Mouse (Mus musculus) stomach, embryonic 14.5 days (tissue): ENCODE results near the gene Slc7a11. TPM values are rescaled to one million over a fixed set of nuclear protein-coding genes. Genes with fewer than 3 reads are reported as not detected.

Experiments used
- ATAC-seq: fragments of 200-750 bp; cut with Nextera tagmentation; 2 replicates; pipeline ENCODE4 v1.8.0; 2017; ENCODE audit warnings: low read depth, moderate TSS enrichment; ENCODE audit not compliant: insufficient number of reproducible peaks, insufficient read depth, low FRiP score
- H3K27ac ChIP-seq: fragments of 300-500 bp; sonication (generic); 2 replicates; pipeline ENCODE4 v1.5.1; 2014; ENCODE audit warnings: mild to moderate bottlenecking, low read length, moderate library complexity, mixed read lengths
- H3K27me3 ChIP-seq: fragments of 300-500 bp; sonication (generic); 2 replicates; pipeline ENCODE4 v1.6.1; 2014; ENCODE audit warnings: low read length, control low read depth, mixed read lengths; ENCODE audit not compliant: control insufficient read depth, insufficient read depth
- H3K36me3 ChIP-seq: fragments of 300-500 bp; sonication (generic); 2 replicates; pipeline ENCODE4 v1.6.1; 2014; ENCODE audit warnings: mild to moderate bottlenecking, control low read depth, low read length, moderate library complexity, mixed read lengths; ENCODE audit not compliant: control insufficient read depth, insufficient read depth
- H3K4me1 ChIP-seq: fragments of 300-500 bp; sonication (generic); 2 replicates; pipeline ENCODE4 v1.6.1; 2014; ENCODE audit warnings: low read length, control low read depth, mixed read lengths; ENCODE audit not compliant: control insufficient read depth, insufficient read depth
- H3K4me2 ChIP-seq: fragments of 300-500 bp; sonication (generic); replicated peaks from 2 replicates; pipeline ENCODE4 v1.6.1; 2014; ENCODE audit warnings: low read depth, low read length, control low read depth
- H3K4me3 ChIP-seq: fragments of 300-500 bp; sonication (generic); 2 replicates; pipeline ENCODE4 v1.5.1; 2014; ENCODE audit warnings: low read depth, low read length, control low read depth
- H3K9ac ChIP-seq: fragments of 300-500 bp; sonication (generic); replicated peaks from 2 replicates; pipeline ENCODE4 v1.6.1; 2014; ENCODE audit warnings: low read depth, mild to moderate bottlenecking, control low read depth, low read length, moderate library complexity, mixed read lengths
- H3K9me3 ChIP-seq: fragments of 300-500 bp; sonication (generic); 2 replicates; pipeline ENCODE4 v1.6.1; 2016; ENCODE audit warnings: low read depth, low read length, control low read depth; ENCODE audit not compliant: control insufficient read depth
- WGBS: fragments of 180-500 bp; shearing (Covaris S2); extraction: QIAGEN DNeasy Blood & Tissue Kit; methylation state at CpG from one replicate; pipeline ENCODE4 v1.1.7; 2014; 5-methylcytosine and 5-hydroxymethylcytosine counted together
- polyA plus RNA-seq: library from polyadenylated mRNA; unstranded; fragments of >200 nt; fragmentation: Nextera tagmentation; extraction: Ambion mirVana; gene quantifications from 2 replicates; pipeline ENCODE4 v1.2.1, GENCODE M21; 2014

Slc7a11 gene
- polyA plus RNA-seq, 1 experiment from 2014 or later, result 0.29 TPM

DNA sequence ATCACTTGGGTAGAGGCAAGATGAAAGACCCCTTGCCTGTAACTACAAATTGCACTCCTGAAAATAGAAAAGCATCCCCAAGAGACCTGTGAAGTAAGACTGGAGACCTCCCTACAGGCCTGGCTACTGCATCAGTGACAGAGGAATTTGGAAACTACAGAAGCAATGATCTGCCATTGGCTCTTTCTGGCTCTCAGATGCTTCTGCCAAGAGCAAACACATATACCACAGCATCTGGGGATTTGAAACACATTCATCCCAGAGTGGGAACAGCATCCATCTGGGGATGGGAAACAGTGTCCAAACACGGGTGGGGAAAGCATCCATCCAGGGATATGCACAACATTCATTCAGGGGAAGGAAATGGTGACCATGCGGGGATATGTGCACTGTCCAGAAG, 313.1 kb downstream of the Slc7a11 start:
- Histone ChIP-seq H3K36me3 (no peaks in the 10 kb centered on the region), H3K27ac (no peak overlapping the region), H3K4me1 (no peaks in the 10 kb centered on the region), H3K4me3 (no peak overlapping the region), H3K4me2 (no peak overlapping the region), H3K9ac (no peak overlapping the region), H3K27me3 (no peaks in the 10 kb centered on the region), H3K9me3 (no peaks in the 10 kb centered on the region)
- WGBS, result 84% methylated on average over 2 of the region's 2 CpGs
- ATAC-seq, result no peak

DNA sequence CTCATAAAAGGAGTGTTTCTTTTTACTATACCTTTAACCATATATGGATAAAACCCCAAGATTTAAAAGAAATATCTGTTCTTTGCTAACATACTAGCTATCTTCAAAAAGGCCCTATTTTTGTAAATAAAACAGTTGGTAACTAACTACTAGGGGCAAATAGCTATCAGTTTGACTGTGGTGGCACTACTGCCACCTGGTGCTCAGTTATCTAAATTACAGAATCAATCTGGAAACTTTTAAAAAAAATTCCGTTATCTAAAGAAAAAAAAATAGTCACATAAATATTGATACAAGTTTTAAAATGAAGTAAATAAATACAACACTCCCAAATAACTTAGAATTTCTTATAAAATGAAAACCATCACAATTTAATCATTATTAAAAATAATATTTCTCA, 322.4 kb downstream of the Slc7a11 start:
- ATAC-seq, result no peak
- no peaks in the 10 kb centered on the region for H3K9me3 ChIP-seq
- H3K27me3 ChIP-seq, result no peaks in the 10 kb centered on the region
- H3K36me3 ChIP-seq, result no peaks in the 10 kb centered on the region
- H3K4me3 ChIP-seq, result no peak overlapping the region
- no peak overlapping the region for H3K4me2 ChIP-seq
- H3K9ac ChIP-seq, result no peak overlapping the region
- no peak overlapping the region for H3K27ac ChIP-seq
- no peaks in the 10 kb centered on the region for H3K4me1 ChIP-seq
- WGBS, result 50% methylated on average over 1 of the region's 1 CpGs

DNA sequence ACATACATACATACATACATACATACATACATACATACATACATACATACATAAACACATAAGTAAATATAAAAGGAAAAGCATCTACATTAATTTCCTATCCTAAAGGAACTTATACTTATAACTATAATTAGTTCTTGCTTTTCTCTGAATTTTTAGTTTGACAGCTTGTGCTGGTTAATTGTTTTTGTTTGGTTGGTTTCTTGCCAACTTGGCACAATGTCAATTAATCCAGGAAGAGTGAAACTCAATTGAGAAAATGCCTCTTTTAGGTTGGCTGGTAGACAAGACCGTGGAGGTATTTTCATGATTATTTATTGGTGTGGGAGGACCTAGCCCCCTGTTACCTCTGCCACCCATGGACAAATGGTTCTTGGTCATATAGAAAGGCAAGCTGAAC, 327.1 kb downstream of the Slc7a11 start:
- Histone ChIP-seq H3K9ac (no peak overlapping the region), H3K36me3 (no peaks in the 10 kb centered on the region), H3K4me2 (no peak overlapping the region), H3K4me3 (no peak overlapping the region), H3K4me1 (no peaks in the 10 kb centered on the region), H3K9me3 (no peaks in the 10 kb centered on the region), H3K27me3 (no peaks in the 10 kb centered on the region), H3K27ac (no peak overlapping the region)
- 59% methylated on average over 1 of the region's 1 CpGs for WGBS
- no peak for ATAC-seq

DNA sequence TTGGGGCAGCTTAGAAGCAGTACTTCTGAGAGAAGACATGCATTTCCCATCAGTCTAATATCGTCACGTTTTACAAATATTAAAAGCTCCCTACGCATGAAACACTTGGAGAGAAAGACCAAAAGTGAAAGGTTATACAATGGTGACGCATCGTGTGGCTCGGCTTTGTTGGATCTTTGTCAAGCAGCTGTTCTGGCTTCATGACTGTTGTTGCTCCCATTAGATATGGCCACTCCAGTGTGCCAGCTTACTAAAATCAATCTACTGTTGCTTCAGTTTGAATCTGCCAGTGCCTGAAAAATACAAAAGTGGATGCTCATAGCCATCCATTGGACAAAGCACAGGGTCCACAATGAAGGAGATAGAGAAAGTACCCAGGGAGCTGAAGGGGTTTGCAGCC, 337.9 kb downstream of the Slc7a11 start:
- no peak overlapping the region for H3K27ac ChIP-seq
- H3K9ac ChIP-seq, result no peak overlapping the region
- ATAC-seq, result no peak
- H3K27me3 ChIP-seq, result no peaks in the 10 kb centered on the region
- 80% methylated on average over 6 of the region's 6 CpGs for WGBS
- H3K36me3 ChIP-seq, result no peaks in the 10 kb centered on the region
- H3K4me2 ChIP-seq, result no peak overlapping the region
- no peaks in the 10 kb centered on the region for H3K9me3 ChIP-seq
- no peak overlapping the region for H3K4me3 ChIP-seq
- H3K4me1 ChIP-seq, result no peaks in the 10 kb centered on the region

DNA sequence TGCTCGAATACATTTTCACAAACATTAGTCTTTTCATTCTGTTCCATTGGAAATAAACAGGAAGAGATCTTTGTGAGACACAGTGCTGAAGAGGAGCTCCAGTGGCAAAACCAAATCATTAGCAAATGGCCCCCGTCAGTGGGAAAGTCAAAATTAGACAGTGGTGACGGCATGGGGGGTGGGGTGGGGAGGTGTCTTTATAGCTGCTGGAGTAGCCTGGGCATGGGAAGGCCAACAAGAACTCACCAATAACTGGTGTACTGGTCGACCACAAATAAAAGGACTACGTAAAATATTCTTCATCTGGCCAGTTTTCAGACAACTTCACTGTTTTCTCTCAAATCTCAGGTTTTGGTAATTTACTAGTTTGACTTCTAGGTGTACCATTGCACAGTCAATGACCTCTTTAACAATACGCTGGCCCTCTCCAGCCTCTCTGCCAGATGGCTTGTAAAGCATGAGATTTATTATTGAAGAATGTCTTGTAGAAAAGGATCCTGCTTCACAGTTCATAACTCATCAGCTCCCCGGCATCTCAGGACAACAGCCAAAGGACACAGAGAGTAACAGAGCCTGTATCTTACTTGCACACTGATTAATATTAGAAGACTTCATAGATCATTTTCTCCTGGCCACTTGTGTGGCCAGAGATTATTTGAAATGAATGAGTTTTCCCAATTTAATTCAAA, 348.9 kb downstream of the Slc7a11 start:
- H3K36me3 ChIP-seq, result no peaks in the 10 kb centered on the region
- no peak overlapping the region for H3K4me3 ChIP-seq
- ATAC-seq, result no peak
- no peak overlapping the region for H3K4me2 ChIP-seq
- H3K4me1 ChIP-seq, result no peaks in the 10 kb centered on the region
- H3K27me3 ChIP-seq, result no peaks in the 10 kb centered on the region
- H3K27ac ChIP-seq, result no peak overlapping the region
- WGBS, result 72% methylated on average over 7 of the region's 7 CpGs
- H3K9me3 ChIP-seq, result no peaks in the 10 kb centered on the region
- H3K9ac ChIP-seq, result no peak overlapping the region

DNA sequence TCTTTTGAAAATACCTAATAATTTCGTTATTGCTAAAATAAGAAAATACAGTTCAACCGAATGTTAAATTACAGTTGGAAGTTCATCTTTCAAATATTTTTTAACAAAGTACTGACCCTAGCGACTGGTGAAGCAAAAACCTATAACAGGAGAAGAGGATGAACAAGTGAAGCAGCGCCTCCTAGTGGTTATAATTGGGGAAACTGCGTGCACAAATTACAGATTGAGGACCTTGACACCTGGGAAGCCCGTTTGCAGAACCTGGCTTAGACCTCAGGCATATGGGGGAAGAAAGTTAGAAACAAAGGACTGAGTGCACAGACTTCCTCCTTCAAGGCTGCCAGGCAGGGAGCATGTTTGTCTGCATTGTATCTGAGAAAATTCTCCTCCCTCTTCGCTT, 366.4 kb downstream of the Slc7a11 start:
- H3K9ac ChIP-seq, result no peak overlapping the region
- no peak overlapping the region for H3K4me2 ChIP-seq
- no peak for ATAC-seq
- WGBS, result 19% methylated on average over 7 of the region's 7 CpGs
- H3K27ac ChIP-seq, result no peak overlapping the region
- no peaks in the 10 kb centered on the region for H3K36me3 ChIP-seq
- no peaks in the 10 kb centered on the region for H3K27me3 ChIP-seq
- H3K4me3 ChIP-seq, result no peak overlapping the region
- no peaks in the 10 kb centered on the region for H3K4me1 ChIP-seq
- no peaks in the 10 kb centered on the region for H3K9me3 ChIP-seq

DNA sequence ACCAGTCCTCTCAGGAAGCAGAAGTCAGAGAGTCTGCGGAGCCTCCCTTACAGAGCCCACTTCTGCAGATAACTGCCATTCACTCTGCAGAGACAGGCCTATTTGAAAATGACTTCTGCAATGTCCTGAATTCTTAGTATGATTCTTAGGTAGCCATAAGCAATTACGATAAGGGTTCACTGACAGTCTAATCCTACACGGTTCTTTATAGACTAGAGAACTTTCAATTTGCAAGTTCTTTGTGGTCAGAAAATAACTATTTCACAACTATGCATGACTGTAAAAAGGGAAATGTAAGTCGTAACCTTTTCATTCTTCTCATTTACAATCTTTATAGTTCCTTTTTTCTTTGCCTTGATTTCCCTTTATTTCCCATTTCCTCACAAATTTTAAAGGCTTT, 380.0 kb downstream of the Slc7a11 start:
- H3K27me3 ChIP-seq, result no peaks in the 10 kb centered on the region
- no peaks in the 10 kb centered on the region for H3K4me1 ChIP-seq
- H3K4me2 ChIP-seq, result no peak overlapping the region
- no peak overlapping the region for H3K4me3 ChIP-seq
- no peaks in the 10 kb centered on the region for H3K9me3 ChIP-seq
- no peaks in the 10 kb centered on the region for H3K36me3 ChIP-seq
- no peak for ATAC-seq
- 87% methylated on average over 4 of the region's 4 CpGs for WGBS
- H3K27ac ChIP-seq, result no peak overlapping the region
- H3K9ac ChIP-seq, result no peak overlapping the region

DNA sequence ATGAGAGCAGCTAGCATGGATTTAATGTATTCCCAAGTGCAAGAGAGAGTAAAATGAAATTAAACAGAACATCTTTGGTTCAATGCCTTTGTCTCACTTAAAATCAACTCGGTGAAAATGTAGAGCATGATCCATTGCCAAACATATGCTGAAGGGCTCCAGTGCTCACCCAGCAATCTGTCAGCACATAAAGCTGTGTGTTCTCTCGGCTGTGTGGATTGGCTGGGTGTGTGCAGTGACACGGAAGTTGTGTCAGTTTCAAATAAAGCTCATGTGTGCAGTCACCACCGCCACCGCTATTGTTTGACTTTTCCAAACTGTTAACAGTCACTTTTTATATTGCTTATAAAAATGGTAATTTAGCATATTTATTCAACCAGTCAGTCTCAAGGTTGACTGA, 398.7 kb downstream of the Slc7a11 start:
- ATAC-seq, result no peak
- Histone ChIP-seq H3K36me3 (no peaks in the 10 kb centered on the region), H3K27ac (no peak overlapping the region), H3K27me3 (no peaks in the 10 kb centered on the region), H3K4me2 (no peak overlapping the region), H3K4me3 (no peak overlapping the region), H3K4me1 (no peaks in the 10 kb centered on the region), H3K9ac (no peak overlapping the region), H3K9me3 (no peaks in the 10 kb centered on the region)
- WGBS, result 52% methylated on average over 5 of the region's 5 CpGs

DNA sequence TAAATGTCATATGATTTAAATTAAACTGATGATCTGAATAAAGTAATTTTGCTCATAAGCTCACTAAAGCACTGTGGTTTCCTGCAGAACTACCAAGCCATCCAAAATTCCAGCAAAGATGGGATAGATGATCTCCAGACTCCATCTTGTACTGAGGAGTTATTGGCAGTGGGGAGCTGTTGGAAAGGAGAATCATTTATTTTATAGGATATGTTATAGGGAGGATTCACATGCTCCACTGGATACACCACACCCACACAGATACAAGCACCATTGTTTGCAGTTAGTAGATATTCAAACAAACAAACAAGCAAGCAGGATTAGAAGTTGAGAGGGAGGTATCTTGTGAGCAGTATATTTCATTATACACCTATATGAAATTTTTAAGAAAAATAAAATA, 399.3 kb downstream of the Slc7a11 start:
- Histone ChIP-seq H3K9ac (no peak overlapping the region), H3K4me2 (no peak overlapping the region), H3K36me3 (no peaks in the 10 kb centered on the region), H3K27ac (no peak overlapping the region), H3K4me3 (no peak overlapping the region), H3K9me3 (no peaks in the 10 kb centered on the region), H3K4me1 (no peaks in the 10 kb centered on the region), H3K27me3 (no peaks in the 10 kb centered on the region)
- ATAC-seq, result no peak
